Mouse (Mus musculus) right cerebral cortex, postnatal 4 days (tissue): Measurements from ENCODE around the gene Art2b.
"Not testable (repeated sequence)": the region's sequence is repeated elsewhere in the genome, so short reads cannot be mapped to it uniquely, and the experiment has no call there.

Source experiments
- DNase-seq: peaks from one replicate; pipeline ENCODE4 v3.0.0-alpha.2; 2022

Gene Art2b

DNA sequence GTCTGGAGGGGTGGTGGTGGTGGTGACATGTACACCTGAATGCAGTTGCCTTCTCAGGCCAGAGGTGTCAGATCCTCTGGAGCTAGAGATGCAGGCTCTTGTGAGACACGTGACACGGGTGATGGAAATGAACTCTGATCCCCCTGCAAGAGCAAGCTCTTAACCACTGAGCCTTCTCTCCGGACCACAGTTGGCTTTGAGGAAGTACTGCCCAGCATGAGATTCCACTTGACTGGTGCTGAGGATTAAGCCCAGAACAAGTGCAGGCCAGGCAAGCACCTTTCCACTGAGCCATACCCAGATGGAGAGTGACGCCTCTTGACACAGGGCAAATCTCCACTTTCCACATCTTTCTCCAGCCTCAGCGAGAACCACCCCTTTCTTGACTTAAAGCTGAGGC lies 26.0 kb downstream of the Art2b start:
- DNase-seq, result not testable (repeated sequence)

GRCm38 (mm10) chr7:101557391-101557790 lies 28.0 kb downstream of the Art2b start:
- no peak for DNase-seq

GRCm38 (mm10) chr7:101555473-101555872 lies 29.9 kb downstream of the Art2b start:
- DNase-seq, result not testable (repeated sequence)

DNA sequence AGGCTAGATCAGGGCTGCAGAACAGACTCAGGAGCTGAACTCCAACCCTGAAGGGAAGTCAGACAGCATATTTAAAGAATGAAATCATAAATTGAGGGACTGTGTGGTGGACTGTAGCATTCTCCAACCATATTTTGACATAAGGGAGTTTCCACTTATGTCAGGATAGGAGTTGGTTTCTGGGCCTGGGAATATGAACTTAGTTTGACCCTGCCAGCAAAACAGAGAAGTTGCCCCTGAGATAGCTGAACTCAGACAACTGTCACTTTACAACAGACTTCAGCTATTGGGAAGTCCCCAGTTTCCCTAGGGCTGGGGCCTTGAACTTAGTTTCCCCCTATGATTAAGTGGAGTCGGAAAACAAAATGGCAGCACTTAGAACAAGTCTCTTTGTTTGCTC lies 33.9 kb downstream of the Art2b start:
- no peak for DNase-seq

DNA sequence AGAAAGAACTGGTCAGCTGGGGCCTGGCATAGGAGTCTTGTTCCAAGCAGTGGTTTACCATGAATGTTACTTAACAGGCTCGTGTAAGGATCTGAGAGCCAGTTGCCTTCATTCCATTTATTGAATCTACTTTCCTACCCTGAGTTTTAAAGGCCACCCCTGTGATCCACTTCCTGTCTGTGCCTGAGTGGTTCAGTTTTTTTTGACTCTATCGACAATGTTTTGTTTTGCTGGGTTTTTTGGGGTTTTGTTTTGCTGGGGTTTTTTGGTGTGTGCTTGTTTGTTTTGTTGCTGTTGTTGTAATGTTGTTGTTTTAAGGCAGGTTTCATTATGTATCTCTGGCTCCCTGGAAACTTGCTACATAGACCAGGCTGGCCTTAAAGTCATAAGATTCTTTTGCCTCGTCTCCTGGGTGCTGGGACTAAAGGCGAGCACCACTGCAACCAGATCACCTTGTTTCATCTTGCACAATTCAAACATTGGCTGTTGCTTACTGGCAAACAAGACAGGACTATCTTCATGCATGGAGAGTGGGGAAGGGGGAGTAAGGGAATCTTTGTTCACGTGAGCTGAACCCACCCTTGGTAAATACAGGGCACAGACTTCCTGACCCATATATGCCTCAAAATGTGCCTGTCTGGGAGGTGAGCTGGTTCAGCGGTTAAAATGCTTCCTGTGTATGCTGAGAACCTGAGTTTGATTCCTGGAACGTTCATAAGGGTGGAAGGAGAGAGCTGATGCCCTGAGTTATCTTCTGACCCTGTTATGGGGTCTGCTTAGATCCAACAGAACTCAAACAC lies 34.5 kb downstream of the Art2b start:
- no peak for DNase-seq

DNA sequence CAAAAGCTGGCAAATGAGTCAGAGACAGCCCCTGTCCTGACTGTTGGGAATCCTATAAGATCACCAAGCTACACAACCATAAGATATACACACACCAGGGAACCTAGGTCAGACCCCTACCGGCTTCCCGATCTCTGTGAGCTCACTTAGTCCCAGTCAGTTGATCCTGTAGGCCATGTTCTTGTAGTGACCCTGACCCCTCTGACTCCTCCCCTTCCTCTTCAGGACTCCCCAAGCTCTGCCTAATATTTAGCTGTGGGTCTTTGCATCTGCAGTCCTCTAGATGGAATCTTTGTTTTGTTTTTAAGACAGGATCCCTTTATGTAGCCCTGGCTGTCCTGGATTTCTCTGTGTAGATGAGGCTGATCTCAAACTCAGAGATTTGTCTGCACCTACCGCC lies 36.1 kb downstream of the Art2b start:
- no peak for DNase-seq

- DNase-seq, result no peak
Measured at GRCm38 (mm10) chr7:101547651-101548050, 37.7 kb downstream of the Art2b start.

GRCm38 (mm10) chr7:101541734-101542133 lies 43.7 kb downstream of the Art2b start:
- DNase-seq, result no peak

- peak; percentile 84 for DNase-seq
Measured at GRCm38 (mm10) chr7:101541132-101541531, 44.3 kb downstream of the Art2b start.

DNA sequence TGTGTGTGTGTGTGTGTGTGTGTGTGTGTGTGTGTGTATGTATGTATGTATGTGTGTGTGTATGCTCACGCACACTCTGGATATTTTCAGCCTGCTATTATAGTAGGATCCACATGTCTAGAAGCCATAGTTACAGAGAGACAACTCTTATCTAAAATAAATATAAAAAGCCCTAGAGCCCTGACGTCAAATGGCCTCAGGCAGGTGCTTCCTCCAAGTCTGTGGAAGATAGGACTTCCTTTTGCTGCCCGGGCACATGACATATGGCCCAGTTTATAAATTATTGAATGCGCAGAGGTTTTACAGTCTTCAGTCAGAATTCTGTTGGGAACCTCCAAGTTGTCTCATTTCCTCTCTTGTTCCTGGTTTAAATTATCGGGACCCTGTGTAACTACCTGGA lies 44.7 kb downstream of the Art2b start:
- DNase-seq, result no peak

- no peak for DNase-seq
Measured at GRCm38 (mm10) chr7:101539774-101540173, 45.6 kb downstream of the Art2b start.

DNA sequence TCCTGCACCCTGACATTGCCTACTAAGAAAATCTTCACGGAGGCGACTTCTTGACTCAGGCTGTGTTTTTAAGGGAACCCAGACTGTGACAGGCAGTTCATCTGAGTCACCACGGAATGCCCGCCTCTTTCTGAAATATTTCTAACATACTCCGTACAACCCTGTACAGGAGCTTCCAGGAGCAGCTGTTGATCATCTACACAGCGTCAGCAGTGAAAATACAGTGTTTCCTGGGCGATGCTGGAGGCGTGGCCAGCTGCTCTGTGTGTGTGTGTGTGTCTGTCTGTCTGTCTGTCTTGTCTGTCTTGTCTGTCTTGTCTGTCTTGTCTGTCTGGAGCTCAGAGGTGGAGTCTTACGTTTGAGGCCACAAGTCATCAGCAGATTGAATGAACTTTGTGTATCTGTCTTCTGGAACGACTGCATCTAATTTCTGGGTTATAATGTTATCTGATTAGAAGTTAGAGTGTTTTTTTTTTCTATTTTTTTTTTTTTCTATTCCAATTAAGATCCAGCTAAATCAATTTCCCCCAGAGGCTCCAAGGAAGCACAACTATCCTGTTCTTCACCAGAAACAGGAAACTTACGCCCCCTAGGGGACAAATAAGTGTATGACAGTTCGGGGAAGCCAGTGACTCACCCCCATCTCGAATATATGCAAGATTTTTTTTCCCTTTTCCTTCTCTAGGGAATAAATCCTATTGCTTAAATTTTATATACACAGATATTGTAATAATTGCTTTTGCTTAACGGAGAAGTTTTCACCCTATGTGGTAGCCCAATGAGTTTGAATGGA lies 47.1 kb downstream of the Art2b start:
- DNase-seq, result peak; percentile 43

DNA sequence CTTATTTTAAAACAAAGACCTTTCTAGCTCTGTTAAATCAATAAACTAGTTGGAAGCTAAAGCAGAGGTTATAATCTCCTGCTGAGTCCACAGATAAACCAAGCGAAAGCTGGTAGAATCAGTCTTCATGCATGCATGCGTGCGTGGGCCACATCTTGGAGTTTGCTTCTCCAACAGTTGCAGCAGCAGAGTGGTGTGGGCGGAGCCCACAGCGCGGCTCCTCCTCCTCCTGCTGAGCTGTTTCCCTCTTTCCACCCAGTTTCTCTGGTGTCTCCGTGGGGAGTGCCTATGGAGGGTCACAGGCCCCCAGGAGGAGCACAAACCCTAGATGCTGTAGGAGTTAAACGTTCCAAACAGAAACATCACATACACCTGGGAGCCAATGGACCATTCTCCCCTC lies 47.9 kb downstream of the Art2b start:
- no peak for DNase-seq

DNA sequence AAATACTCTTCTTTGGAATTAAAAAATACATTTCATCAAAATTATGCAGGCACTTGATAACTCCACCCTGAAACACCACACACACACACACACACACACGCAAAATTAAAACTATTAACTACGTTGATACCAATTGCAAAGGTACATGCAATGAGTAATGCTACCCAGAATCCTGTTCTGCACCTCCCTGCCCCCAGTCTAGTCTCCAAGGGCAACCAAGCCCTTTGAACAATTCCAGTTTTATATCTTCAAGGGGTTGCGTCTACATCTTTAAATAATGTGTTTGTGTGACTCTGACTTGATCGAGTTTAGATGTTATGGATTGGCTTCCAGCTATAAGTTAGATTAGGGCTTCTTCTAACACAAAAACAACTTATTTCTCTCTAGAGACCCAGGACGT lies 49.9 kb downstream of the Art2b start:
- DNase-seq, result no peak

- DNase-seq, result no peak
Measured at GRCm38 (mm10) chr7:101535102-101535501, 50.3 kb downstream of the Art2b start.

DNA sequence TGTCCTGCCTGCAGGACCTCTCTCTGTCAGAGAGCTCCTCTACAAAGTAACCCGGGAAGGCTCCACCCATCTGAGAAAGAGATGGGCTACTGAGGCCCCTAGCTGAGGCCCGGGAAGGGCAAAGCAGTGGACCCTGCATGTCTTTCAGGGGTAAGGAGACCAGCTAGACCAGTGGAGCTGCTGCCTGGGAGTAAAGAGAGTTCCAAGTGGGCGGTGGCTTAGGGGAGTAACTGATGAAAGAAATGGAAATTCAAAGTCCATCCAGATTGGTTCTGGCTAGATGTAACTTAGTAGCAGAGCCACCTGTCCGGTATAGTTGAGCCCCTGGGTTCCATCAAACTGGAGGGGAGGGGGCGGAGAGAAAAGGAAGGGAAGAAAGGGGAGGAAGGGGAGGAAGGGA lies 51.0 kb downstream of the Art2b start:
- no peak for DNase-seq
